Mouse (Mus musculus) embryonic facial prominence, embryonic 12.5 days (tissue): Measurements from ENCODE around the gene Farp1. TPM values are rescaled to one million over a fixed set of nuclear protein-coding genes. Genes with fewer than 3 reads are reported as not detected.

Experiments
- ATAC-seq: fragments of 200-750 bp; cut with Nextera tagmentation; 2 replicates; pipeline ENCODE4 v1.8.0; 2017; ENCODE audit not compliant: insufficient number of reproducible peaks, insufficient read depth, low FRiP score, low TSS enrichment
- H3K27ac ChIP-seq: fragments of 300-500 bp; sonication (generic); 2 replicates; pipeline ENCODE4 v1.5.1; 2016; ENCODE audit warnings: mild to moderate bottlenecking
- H3K27me3 ChIP-seq: fragments of 300-500 bp; sonication (generic); 2 replicates; pipeline ENCODE4 v1.6.1; 2016; ENCODE audit warnings: mild to moderate bottlenecking, moderate library complexity
- H3K36me3 ChIP-seq: fragments of 300-500 bp; sonication (generic); 2 replicates; pipeline ENCODE4 v1.6.1; 2016; ENCODE audit warnings: mild to moderate bottlenecking
- H3K4me1 ChIP-seq: fragments of 300-500 bp; sonication (generic); 2 replicates; pipeline ENCODE4 v1.6.1; 2016
- H3K4me2 ChIP-seq: fragments of 300-500 bp; sonication (generic); replicated peaks from 2 replicates; pipeline ENCODE4 v1.6.1; 2016; ENCODE audit warnings: mild to moderate bottlenecking, moderate library complexity
- H3K4me3 ChIP-seq: fragments of 300-500 bp; sonication (generic); 2 replicates; pipeline ENCODE4 v1.5.1; 2016; ENCODE audit warnings: mild to moderate bottlenecking
- H3K9ac ChIP-seq: fragments of 300-500 bp; sonication (generic); 2 replicates; pipeline ENCODE4 v1.6.1; 2016; ENCODE audit warnings: mild to moderate bottlenecking, moderate library complexity
- H3K9me3 ChIP-seq: fragments of 300-500 bp; sonication (generic); 2 replicates; pipeline ENCODE4 v1.6.1; 2016; ENCODE audit warnings: mild to moderate bottlenecking, moderate library complexity
- WGBS: fragments of 180-500 bp; shearing (Covaris S2); methylation state at CpG from one replicate; pipeline ENCODE4 v1.1.7; 2016; 5-methylcytosine and 5-hydroxymethylcytosine counted together
- polyA plus RNA-seq: library from polyadenylated mRNA; unstranded; fragments of >200 nt; fragmentation: Nextera tagmentation; extraction: Ambion mirVana; gene quantifications from 2 replicates; pipeline ENCODE4 v1.2.1, GENCODE M21; 2016

Gene Farp1
- polyA plus RNA-seq, 1 experiment from 2014 or later: 55.9 TPM

- no peaks in the 10 kb centered on the region for H3K9me3 ChIP-seq
- no peak overlapping the region for H3K4me3 ChIP-seq
- no peak overlapping the region for H3K4me2 ChIP-seq
- H3K4me1 ChIP-seq: peaks cover 39% of the 10 kb centered on the region
- WGBS: 85% methylated on average over 3 of the region's 3 CpGs
- no peak overlapping the region for H3K9ac ChIP-seq
- no peaks in the 10 kb centered on the region for H3K36me3 ChIP-seq
- 0 out of 2 replicates have a peak overlapping the region, but pooled peaks have one; percentile 37 for H3K27ac ChIP-seq
- ATAC-seq: peak; percentile 13; the same call in 1 of the 2 replicates
- no peaks in the 10 kb centered on the region for H3K27me3 ChIP-seq
These were observed 282.3 kb downstream of the Farp1 start for GRCm38 (mm10) chr14:121317312-121317671.

GRCm38 (mm10) chr14:121318382-121318781 is 283.4 kb downstream of the Farp1 start:
- Histone ChIP-seq H3K9ac (no peak overlapping the region), H3K9me3 (no peaks in the 10 kb centered on the region), H3K4me1 (peaks cover 41% of the 10 kb centered on the region), H3K36me3 (no peaks in the 10 kb centered on the region), H3K27ac (no peak overlapping the region), H3K4me2 (no peak overlapping the region), H3K4me3 (no peak overlapping the region), H3K27me3 (no peaks in the 10 kb centered on the region)
- 77% methylated on average over 5 of the region's 5 CpGs for WGBS
- no peak for ATAC-seq

- Histone ChIP-seq H3K27ac (no peak overlapping the region), H3K9me3 (no peaks in the 10 kb centered on the region), H3K4me1 (peaks cover 41% of the 10 kb centered on the region), H3K27me3 (no peaks in the 10 kb centered on the region), H3K4me3 (no peak overlapping the region), H3K4me2 (no peak overlapping the region), H3K36me3 (no peaks in the 10 kb centered on the region), H3K9ac (no peak overlapping the region)
- WGBS: 76% methylated on average over 5 of the region's 5 CpGs
- no peak for ATAC-seq
These were observed 287.1 kb downstream of the Farp1 start for GRCm38 (mm10) chr14:121322150-121322549.

- Histone ChIP-seq H3K27ac (no peak overlapping the region), H3K36me3 (no peaks in the 10 kb centered on the region), H3K4me2 (no peak overlapping the region), H3K4me1 (peaks cover 40% of the 10 kb centered on the region; the same call in 1 of the 2 replicates), H3K4me3 (no peak overlapping the region), H3K9me3 (no peaks in the 10 kb centered on the region), H3K9ac (no peak overlapping the region), H3K27me3 (no peaks in the 10 kb centered on the region)
- no peak for ATAC-seq
- WGBS: 66% methylated on average over 7 of the region's 7 CpGs
These were observed 287.6 kb downstream of the Farp1 start for GRCm38 (mm10) chr14:121322641-121323040.

GRCm38 (mm10) chr14:121324521-121325330 is 289.7 kb downstream of the Farp1 start:
- 77% methylated on average over 17 of the region's 17 CpGs for WGBS
- Histone ChIP-seq H3K4me1 (peaks cover 45% of the 10 kb centered on the region), H3K9me3 (no peaks in the 10 kb centered on the region), H3K27me3 (no peaks in the 10 kb centered on the region), H3K27ac (no peak overlapping the region), H3K9ac (no peak overlapping the region), H3K36me3 (no peaks in the 10 kb centered on the region), H3K4me2 (no peak overlapping the region), H3K4me3 (no peak overlapping the region)
- no peak for ATAC-seq

- peaks cover 47% of the 10 kb centered on the region for H3K4me1 ChIP-seq
- no peaks in the 10 kb centered on the region for H3K27me3 ChIP-seq
- WGBS: 81% methylated on average over 2 of the region's 2 CpGs
- no peaks in the 10 kb centered on the region for H3K9me3 ChIP-seq
- no peaks in the 10 kb centered on the region for H3K36me3 ChIP-seq
- no peak overlapping the region for H3K9ac ChIP-seq
- no peak overlapping the region for H3K4me2 ChIP-seq
- no peak for ATAC-seq
- no peak overlapping the region for H3K4me3 ChIP-seq
- no peak overlapping the region for H3K27ac ChIP-seq
These were observed 291.4 kb downstream of the Farp1 start for GRCm38 (mm10) chr14:121326432-121326831.

GRCm38 (mm10) chr14:121328878-121329277 is 293.9 kb downstream of the Farp1 start:
- Histone ChIP-seq H3K4me1 (peaks cover 36% of the 10 kb centered on the region), H3K4me2 (no peak overlapping the region), H3K4me3 (no peak overlapping the region), H3K36me3 (no peaks in the 10 kb centered on the region), H3K27ac (no peak overlapping the region), H3K27me3 (no peaks in the 10 kb centered on the region), H3K9ac (no peak overlapping the region), H3K9me3 (no peaks in the 10 kb centered on the region)
- no peak for ATAC-seq
- WGBS: 82% methylated on average over 5 of the region's 5 CpGs

- ATAC-seq: no peak
- no peaks in the 10 kb centered on the region for H3K27me3 ChIP-seq
- H3K27ac ChIP-seq: peak overlapping the region; percentile 23; the same call in 1 of the 2 replicates
- no peaks in the 10 kb centered on the region for H3K9me3 ChIP-seq
- H3K36me3 ChIP-seq: no peaks in the 10 kb centered on the region
- no peak overlapping the region for H3K4me2 ChIP-seq
- H3K4me1 ChIP-seq: peaks cover 30% of the 10 kb centered on the region
- no peak overlapping the region for H3K9ac ChIP-seq
- whole genome bisulfite sequencing: 58% methylated on average over 5 of the region's 5 CpGs
- H3K4me3 ChIP-seq: no peak overlapping the region
These were observed 294.5 kb downstream of the Farp1 start for GRCm38 (mm10) chr14:121329401-121330089.

- Histone ChIP-seq H3K9ac (no peak overlapping the region), H3K4me2 (no peak overlapping the region), H3K27ac (no peak overlapping the region), H3K4me3 (no peak overlapping the region), H3K9me3 (no peaks in the 10 kb centered on the region), H3K4me1 (peaks cover 26% of the 10 kb centered on the region), H3K27me3 (no peaks in the 10 kb centered on the region), H3K36me3 (no peaks in the 10 kb centered on the region; the same call in 1 of the 2 replicates)
- ATAC-seq: no peak
- 71% methylated on average over 3 of the region's 3 CpGs for WGBS
These were observed 295.0 kb downstream of the Farp1 start for GRCm38 (mm10) chr14:121330090-121330408.

Other genes with a start within 250 kb of the Farp1 start
- gene Ipo5, start 124.0 kb upstream of the Farp1 start, polyA plus RNA-seq: 100 and 102 TPM in 2 replicates